Mouse (Mus musculus): ENCODE measurements around the gene Tuba1a.
"Not testable (repeated sequence)": the region's sequence is repeated elsewhere in the genome, so short reads cannot be mapped to it uniquely, and the experiment has no call there.

Tuba1a gene

DNA sequence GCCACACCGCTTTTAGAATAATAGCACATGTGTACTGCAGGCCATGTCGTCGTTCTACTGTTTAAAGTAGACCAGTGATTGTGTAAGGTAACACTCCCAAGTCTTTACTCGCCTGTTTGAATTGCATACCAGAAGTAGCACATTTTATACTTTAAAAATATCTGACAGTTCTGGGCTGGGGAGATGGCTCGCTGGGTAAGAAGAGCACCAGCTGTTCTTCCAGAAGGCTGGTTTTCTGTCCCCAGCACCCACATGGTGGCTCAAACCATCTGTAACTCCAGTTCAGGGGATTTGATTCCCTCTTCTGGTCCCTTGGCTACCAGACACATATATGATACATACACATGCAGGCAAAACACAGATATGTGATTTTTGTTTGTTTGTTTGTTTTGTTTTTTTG is 4.0 kb upstream of the Tuba1a start:
- CTCF ChIA-PET, result no interaction called here

DNA sequence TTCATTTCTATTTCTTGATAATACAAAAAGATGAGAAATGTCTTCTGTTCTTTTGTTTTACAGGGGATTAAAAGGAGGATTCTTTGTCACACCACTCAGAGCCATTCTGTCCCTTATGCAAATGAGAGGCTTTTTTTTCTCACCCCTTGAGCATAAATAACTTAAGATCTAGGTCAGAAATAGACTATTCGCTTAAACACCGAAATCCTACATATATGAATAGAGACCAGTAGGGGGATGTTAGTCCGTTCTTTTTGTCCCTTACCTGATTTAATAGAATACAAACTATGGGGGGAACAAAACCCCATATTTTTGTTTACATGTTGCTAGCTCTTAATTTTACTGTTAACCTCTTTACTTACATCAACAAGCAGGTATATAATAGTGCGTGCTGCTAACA is 2.5 kb upstream of the Tuba1a start:
- CTCF ChIA-PET, result no interaction called here

DNA sequence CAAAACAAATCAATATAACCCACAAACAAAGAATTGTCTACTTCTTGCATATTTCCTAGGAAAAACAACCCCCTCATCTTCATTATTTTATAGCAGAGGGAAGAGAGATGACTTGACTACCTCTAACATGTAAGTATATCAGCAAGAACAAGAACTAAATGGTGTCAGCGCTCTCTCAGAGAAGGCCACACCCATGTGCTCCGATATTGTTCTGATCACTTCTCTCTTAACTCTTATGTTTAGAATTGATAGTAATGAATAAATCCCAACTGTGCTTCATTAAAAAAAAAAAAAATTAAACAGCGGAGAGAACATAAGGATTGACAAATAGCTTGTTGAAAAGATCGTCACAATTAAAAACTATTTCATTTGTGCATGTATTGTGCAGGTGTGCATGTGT is 1.8 kb upstream of the Tuba1a start:
- CTCF ChIA-PET, result no interaction called here

DNA sequence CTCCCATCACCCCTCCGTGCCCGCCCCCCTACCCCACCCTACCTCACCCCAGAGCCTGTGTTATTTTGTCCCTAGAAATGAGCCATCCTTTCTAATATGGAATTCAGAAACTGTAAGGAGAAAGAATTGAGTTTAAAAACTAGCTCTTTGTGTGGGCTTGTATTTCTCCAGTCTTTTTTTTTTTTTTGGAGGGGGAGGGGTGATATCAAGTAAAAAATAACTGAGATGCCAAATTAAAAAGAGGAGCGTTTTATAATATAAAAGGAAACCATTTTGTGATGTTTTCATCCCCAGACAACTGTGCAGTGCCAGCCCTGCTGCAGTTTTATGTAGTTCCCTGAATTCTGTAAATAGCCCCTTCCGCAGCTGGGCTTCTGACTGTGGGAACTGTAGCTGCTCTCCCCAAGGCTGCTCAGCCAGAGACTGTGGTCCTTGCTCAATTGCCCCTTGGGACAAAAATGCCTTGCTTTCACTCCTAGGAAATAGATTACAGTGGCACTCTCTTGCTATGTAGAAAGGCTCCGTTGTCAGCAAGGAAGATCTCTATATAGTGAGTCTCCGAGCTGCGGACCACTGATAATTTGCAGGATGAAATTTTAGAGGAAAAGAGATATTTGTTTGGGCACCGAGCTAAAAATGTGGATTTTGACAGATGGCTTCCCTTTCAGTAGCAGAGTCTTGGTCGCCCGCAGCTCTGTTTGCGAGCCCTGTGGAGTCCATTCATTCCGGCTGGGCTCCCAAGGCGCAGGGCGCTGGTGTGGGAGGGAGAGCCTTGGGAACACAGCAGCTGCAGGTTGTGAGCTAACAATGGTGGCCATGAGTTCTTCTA is 1.1 kb upstream of the Tuba1a start:
- CTCF ChIA-PET, result interaction anchor here (0.5 to 1.2 kb wide), 4 partner anchors 10 to 78 kb away, joined by 3 to 8 read pairs (median 4); partner anchors contain the start of gene Lmbr1l

DNA sequence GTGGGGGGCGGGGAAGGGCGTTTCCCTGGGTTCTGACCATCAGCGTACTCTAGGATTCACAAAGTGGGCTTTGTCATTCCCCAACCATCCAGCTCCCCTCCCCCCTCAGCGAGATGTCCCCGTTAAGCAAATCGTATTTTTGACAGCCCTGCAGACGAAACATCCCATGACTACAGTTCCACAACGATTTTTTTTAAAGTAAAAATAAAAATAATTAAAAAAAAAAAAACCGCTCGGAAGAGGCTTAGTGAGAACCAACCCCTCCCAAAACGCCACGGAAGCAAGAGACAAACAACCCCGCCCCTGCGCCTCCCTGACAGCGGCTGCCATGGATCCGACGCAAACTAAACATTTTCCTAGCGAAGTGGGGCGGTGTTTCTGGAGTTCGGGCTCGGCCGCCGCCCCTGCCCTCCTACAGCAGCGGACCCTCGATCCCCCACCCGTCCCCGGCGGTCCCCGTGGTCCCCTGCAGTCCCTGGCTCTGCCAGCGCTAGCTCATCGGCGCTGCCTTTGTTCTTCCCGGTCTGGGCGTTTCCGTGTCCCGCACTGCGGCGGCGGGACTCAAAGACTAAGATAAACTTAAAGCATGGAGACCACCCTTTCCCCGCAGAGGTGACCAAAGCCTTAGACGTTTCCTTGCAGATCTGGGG is 627 bp downstream of the Tuba1a start:
- CTCF ChIA-PET, result interaction anchor here (0.8 to 1.4 kb wide), 4 partner anchors 11 to 61 kb away, joined by 3 to 8 read pairs (median 4); no protein-coding TSS in a partner anchor

DNA sequence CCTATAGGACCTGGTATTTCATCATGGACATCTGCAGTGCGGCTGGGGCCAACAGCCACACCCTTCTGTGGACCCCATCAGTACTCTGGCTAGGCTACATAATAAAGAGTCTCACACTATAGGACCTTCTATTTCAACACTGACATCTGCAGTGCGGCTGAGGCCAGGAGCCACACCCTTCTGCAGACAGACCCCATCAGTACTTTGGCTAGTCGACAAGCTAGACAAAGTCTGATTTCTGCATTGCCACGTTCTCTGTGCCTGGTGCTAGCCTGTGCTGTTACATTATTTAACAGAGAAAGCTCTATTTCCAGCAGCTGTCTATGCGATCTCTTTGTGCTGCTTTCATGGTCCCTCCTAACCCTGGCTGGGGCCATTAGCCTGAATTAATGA is 1.4 kb downstream of the Tuba1a start:
- CTCF ChIA-PET, result interaction anchor here (0.7 to 1.3 kb wide), 4 partner anchors 22 to 82 kb away, joined by 3 to 8 read pairs (median 6); no protein-coding TSS in a partner anchor

DNA sequence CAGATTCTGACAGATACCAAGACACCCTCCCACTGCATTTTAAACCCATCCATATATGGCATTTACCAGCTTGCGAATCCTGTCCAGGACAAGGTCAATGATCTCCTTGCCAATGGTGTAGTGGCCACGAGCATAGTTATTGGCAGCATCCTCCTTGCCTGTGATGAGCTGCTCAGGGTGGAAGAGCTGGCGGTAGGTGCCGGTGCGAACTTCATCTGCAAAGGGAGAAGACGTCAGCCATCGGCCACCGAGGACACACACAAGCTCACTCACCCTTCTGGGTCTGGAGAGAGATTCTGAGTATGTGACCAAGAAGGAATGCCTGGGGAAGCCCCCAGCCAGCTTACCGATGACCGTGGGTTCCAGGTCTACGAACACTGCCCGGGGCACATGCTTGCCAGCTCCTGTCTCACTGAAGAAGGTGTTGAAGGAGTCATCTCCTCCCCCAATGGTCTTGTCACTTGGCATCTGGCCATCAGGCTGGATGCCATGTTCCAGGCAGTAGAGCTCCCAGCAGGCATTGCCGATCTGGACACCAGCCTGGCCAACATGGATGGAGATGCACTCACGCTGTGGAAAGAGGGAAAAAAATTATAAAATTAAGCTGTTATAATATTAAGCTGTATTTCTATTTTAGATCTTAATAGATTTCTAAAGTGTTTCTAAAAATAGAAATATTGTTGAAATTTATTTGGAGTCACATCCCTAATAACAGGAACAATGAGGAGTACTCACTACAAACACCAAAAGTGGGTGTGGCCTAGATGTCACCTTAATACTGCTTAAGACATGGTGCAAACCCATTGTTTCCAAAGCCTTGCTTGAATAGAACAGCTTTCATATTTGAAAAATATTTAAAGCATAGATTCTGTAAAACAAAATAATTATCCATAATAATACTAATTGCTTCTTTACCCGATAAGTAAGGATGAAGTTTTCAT is 2.1 kb downstream of the Tuba1a start:
- CTCF ChIA-PET, result interaction anchor here (0.7 to 1.3 kb wide), 4 partner anchors 23 to 82 kb away, joined by 3 to 8 read pairs (median 6); no protein-coding TSS in a partner anchor

DNA sequence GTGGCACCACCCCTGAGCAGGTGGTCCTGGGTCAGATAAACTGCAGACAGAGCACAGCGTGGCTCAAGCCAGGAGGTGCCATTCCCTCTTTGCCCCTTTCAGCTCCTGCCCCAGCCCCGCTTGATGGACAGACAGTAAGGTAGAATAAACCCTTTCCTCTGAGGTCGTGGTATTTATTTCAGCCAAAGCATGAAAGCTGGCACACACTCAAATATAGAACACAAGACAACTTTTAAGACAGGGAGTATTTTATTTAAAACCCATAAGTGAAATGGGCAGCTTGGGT is 4.0 kb downstream of the Tuba1a start:
- CTCF ChIA-PET, result no interaction called here

DNA sequence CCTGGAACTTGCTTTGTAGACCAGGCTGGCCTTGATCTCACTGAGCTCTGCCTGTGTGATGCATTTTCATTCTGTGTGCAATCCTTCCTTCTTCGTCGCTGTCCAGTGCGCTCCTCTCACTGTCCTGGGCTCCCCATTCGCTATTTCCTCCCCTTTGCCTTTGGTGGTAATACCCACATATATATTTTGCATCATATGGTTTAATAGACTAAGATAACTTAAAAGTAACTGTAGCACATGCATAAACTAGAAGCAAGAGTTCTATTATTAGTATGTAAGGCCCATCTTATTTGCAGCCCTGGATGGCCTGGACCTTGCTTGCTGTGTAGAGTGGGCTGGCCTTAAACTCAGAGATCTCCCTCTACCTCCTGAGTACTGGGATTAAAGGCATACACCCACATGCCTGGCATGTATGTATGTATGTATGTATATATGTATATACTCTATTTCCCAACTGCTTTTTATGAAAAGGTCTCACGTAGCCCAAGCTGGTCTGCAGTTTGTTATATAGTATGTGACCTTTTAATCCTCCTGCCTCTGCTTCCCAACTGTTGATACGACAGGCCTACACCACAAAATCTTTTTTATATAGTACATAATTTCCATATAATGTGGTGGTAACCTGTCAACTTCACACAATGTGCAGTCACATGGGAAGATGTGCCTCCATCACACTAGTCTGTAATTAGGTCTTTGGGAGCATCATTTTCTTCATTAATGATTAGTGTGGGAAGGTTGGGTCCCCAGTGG is 4.5 kb downstream of the Tuba1a start:
- CTCF ChIA-PET, result no interaction called here

DNA sequence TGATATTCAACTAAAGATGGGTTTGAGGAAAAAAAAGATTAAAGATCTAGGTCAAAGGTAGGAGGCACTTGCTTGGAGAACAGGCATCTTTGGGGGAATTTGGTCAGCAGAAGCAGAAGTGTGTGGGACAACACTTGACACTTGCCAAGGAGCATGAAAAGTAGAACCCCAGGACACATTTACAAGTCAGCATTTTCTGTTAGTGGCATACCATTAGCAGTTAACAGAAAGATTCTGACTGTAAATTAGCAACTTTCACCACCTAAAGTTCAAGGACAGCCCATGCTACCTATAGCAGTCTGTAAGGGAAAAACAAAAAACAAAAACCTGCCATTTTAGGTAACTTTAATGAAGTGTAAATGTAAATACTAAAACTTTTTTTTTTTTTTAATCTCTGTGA is 5.1 kb downstream of the Tuba1a start:
- CTCF ChIA-PET, result no interaction called here

DNA sequence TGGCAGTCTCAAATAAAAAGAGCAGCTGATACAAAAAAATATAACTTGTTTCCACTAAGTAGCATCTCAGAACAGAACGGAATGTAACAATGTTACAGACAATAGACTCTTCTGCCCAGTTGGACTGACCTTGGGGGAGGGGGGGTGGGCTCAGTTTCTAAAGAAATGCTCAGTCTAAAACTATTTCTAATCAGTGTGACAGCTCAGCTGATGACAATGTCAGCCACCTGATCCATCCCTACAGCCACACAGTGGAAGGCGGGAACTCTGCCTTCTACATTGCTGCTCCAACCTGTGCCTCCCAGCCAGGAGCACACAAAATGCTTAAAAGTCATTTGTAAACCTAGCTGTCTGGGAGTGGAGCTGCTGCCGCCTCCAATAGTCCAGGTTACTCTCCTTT is 5.6 kb downstream of the Tuba1a start:
- CTCF ChIA-PET, result interaction anchor here (0.6 kb wide), 1 partner anchor 54 kb away, joined by 3 read pairs; no protein-coding TSS in a partner anchor

DNA sequence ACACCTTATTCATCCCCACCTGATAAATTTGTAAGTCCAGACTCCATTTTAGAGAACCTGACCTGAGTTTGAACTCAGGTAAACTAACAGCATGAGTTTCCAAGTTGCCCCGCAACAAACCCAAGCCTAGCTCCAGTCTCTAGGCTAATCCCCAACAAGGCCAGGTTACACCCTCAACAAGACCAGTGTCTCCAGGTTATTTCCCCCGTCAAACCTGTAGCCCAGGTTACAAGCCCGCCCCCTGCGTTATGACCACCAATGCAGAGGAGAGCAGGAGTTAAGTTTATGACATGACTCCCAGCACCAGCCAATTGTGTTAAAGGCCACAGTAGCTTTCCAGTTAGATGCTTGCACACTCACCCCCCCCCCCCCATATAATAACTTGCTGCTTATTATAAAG is 10.4 kb downstream of the Tuba1a start:
- CTCF ChIA-PET, result interaction anchor here (0.6 kb wide), 1 partner anchor 8 kb away, joined by 5 read pairs; no protein-coding TSS in a partner anchor

DNA sequence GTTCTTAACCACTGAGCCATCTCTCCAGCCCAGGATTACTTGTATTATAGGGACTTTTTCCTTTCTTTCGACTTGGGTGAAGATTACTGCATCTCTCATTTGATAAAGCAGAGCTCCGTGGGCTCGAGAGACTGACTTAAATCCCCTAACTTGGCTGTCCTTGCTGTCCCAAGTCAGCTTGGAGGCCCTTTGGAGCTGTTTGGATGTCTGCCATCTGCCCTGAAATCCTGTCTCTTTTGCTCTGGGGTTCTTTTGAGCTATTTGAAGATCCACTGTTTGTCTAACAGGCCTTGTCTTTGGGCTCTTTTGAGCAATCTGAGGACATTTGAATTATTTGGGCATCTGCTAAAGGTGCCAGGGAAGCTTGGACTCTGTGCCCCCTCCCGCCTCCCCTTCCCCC is 11.4 kb downstream of the Tuba1a start:
- CTCF ChIA-PET, result interaction anchor here (0.7 to 0.9 kb wide), 2 partner anchors 11 to 43 kb away, joined by 3 to 4 read pairs; partner anchors contain the start of genes Gm49450 and Tuba1a

DNA sequence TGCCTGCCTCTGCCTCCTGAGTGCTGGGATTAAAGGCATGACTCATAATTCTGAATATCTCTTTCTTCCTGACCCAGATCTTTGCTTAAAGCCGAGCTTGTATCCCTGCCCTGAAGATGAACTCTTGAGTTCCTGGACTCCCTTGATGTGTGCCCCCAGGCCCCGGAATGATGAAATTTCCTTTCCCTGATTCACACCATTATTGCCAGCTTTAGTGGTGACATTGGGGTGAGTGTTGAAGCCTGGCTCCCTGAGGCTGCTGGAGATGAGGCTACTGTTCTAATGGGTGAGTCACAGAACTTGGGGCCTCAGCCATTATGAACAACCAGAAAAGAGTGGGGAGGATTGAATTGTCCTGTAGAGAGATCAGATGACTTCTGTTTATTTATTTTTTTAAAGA is 12.0 kb downstream of the Tuba1a start:
- CTCF ChIA-PET, result interaction anchor here (0.7 to 0.9 kb wide), 2 partner anchors 12 to 44 kb away, joined by 3 to 4 read pairs; partner anchors contain the start of genes Gm49450 and Tuba1a

DNA sequence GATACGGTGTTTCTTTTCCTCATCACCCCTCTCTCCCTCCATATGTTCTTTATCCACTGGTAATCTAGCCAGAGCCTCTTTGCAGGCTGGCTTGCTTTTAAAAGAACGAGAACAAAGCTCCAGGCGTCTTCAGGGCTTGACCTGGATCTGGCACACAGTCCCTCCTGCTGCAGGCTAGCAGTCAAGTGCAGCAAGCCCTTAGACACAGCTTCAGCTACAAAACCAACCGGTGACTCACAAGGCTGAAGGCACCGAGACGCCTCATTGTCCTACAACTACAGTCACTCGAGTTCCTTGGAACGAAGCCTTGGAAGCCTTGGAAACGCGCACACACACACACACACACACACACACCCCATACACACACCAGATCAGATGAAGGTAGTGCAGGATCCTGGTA is 12.7 kb downstream of the Tuba1a start:
- CTCF ChIA-PET, result no interaction called here

DNA sequence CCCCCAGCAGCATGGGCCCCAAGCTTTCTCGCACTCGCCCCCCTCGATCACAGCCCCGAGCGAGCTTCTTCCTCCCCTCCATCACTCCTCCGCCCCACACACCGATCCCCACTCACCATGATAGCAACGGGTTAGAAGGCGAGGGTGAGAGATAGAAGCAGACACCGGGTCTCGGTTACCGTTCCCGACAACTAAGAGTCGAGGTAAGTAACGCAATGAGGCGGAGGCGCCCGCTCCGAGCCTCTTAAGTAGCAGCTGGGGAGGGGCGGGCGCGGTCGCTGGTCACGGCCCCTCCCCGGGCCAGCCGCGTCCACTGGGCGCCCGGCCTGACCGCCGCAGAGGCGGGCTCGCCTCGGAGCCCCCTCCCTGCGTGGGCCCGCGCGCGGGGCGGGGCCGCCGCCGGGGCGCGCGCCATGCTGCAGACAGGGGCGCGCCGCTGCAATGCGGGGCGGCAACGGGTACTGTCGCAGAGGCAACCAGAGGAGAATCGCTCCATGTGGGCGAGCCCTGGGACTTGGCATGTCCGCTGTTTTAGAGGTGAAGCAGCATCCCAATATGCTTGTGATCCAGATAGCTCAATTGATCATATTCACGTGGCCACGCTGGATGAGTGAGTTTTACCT is 19.2 kb downstream of the Tuba1a start, which contains the start of gene Tuba1b:
TSS of gene Tuba1b (minus strand) at position 349 of the 623 bp plus-strand sequence.
- CTCF ChIA-PET, result interaction anchor here (0.6 kb wide), 3 partner anchors 9 to 62 kb away, joined by 4 to 12 read pairs (median 5); no protein-coding TSS in a partner anchor

DNA sequence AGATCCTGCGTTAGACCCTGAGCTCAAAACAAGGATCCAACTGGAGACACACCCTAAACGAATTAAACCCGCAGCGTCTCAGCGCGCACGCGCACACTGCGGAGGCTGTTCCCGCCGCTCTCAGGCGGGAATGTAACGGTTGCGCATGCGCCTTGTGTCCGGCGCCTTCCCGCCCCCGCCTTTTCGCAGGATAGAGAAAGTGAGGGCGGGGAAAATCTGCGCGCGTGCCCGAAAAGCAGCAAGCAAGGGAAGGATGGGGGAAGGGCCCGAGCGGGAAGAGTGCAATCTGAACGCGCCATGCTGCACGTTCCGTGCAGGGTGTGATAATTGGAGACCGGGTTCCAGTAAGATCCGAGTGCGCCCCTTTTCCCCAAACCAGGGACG is 19.7 kb downstream of the Tuba1a start:
- CTCF ChIA-PET, result interaction anchor here (0.6 kb wide), 2 partner anchors 21 to 61 kb away, joined by 4 to 12 read pairs; no protein-coding TSS in a partner anchor

DNA sequence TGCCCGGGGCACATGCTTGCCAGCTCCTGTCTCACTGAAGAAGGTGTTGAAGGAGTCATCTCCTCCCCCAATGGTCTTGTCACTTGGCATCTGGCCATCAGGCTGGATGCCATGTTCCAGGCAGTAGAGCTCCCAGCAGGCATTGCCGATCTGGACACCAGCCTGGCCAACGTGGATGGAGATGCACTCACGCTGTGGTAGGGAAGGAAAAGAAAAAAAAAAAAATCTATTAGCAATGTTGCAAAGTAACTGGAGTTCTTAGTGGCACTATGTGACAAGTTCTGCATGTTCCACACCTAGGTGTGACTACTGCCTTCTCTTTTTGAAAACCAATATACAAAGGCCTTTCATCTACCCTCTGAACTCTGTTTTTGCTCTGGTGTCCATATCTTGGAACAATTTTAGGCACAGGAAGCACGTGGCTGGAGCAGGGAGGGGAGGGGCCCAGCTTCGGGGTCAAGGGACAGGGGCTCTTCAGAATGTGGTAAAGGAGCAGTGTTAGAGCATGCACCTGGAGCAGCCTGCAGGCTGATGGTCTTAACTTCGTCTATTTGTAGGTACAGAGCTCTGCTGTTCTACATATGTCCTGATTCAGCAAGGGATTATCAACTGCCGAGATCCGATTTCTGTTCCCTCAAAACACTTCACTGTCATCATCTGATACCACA is 20.4 kb downstream of the Tuba1a start:
- CTCF ChIA-PET, result not testable (repeated sequence)

DNA sequence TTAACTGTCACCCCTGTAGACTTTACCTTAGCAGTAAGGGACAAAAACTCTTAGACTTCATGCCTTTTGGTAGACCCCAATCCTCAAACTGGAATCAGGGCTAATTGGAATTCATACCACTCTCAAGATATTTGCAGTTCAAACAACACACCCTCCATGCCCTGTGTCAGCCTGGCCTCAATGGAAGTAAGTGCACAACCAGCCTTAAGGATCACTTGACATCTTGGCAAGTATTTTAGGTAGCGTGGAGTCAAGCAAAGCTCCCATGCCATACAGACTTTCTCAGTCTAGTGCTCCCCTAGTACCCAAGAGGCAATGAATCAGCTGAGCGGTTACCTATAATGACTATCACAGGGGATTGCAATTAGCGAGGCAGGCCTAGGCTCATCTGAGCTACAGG is 22.5 kb downstream of the Tuba1a start:
- CTCF ChIA-PET, result no interaction called here

Data from spleen, embryonic (tissue).